Mouse (Mus musculus): ENCODE results near the gene Man1a. TPM values are rescaled to one million over a fixed set of nuclear protein-coding genes. Genes with fewer than 3 reads are reported as not detected.

Man1a gene
- total and polyA plus RNA-seq, 2 experiments from 2014 or later: 3.3 to 17.6 TPM

DNA sequence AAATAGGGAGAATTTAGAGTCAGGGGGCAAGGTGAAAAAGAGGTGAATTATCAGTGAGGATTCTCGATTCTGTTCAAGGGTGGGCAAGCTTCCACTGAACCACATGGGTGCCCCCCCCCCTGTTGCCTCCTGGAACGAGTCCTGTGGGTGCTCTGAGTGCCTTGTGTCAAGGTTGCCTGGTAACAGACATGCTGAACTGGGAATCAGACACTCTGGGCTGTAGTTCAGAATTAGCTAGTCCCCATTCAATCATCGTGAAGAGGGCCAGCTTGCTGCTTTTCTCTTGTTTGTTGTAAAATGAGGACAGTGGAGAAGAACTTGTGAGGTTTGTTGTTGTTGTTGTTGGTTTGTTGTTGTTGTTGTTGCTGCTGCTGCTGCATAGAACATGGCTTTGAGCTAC is 92.3 kb downstream of the Man1a start:
- Histone ChIP-seq H3K27ac (ENCODE audit: low read depth) (no peak overlapping the region), H3K27me3 (ENCODE audit: control insufficient read depth, insufficient read depth, low read length) (no peaks in the 10 kb centered on the region), H3K4me2 (ENCODE audit: low read depth, low read length) (no peak overlapping the region), H3K9ac (replicated peaks; ENCODE audit: low read depth, low read length) (no peak overlapping the region), H3K36me3 (replicated peaks; ENCODE audit: control insufficient read depth, insufficient read depth, low read length) (no peaks in the 10 kb centered on the region), H3K9me3 (replicated peaks; ENCODE audit: control insufficient read depth, low read length) (no peaks in the 10 kb centered on the region), H3K4me3 (ENCODE audit: low read depth, low read length) (no peak overlapping the region), H3K4me1 (ENCODE audit: control insufficient read depth, insufficient read depth) (no peaks in the 10 kb centered on the region)
- 42% methylated on average over 3 of the region's 3 CpGs for WGBS
- ATAC-seq (ENCODE audit: insufficient read depth, low read depth) (no peak), DNase-seq (ENCODE audit: low spot score) (no peak)
- TF ChIP-seq CTCF (IDR thresholded peaks at IDR 0.05; ENCODE audit: low read depth): no peak
- no peak for TF ChIP-seq EP300 (IDR thresholded peaks at IDR 0.05; ENCODE audit: low read depth)

DNA sequence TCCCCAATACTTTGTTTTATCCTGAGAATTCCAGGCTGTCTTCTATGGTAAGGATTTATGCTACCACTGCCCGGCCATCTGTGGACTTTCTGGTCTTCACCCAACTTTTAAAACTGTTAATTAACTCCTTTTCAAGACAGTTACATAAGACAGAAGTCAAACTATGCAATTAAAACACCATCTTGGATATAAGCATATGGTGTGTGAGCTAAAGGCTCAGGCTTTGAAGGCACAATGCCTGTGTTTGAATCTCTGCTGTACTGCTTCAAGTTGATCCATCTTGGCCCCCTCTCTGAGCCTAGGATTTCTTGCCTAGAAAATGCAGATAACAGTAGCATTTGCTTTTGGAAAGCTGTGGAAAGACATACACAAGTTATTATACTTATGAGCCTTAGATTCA is 97.8 kb downstream of the Man1a start:
- Histone ChIP-seq H3K27ac (ENCODE audit: low read depth) (no peak overlapping the region), H3K4me3 (ENCODE audit: low read depth, low read length) (no peak overlapping the region), H3K4me2 (ENCODE audit: low read depth, low read length) (no peak overlapping the region), H3K36me3 (replicated peaks; ENCODE audit: control insufficient read depth, insufficient read depth, low read length) (no peaks in the 10 kb centered on the region), H3K4me1 (ENCODE audit: control insufficient read depth, insufficient read depth) (no peaks in the 10 kb centered on the region), H3K27me3 (ENCODE audit: control insufficient read depth, insufficient read depth, low read length) (no peaks in the 10 kb centered on the region), H3K9ac (replicated peaks; ENCODE audit: low read depth, low read length) (no peak overlapping the region), H3K9me3 (replicated peaks; ENCODE audit: control insufficient read depth, low read length) (no peaks in the 10 kb centered on the region)
- DNase-seq (ENCODE audit: low spot score) (no peak), ATAC-seq (ENCODE audit: insufficient read depth, low read depth) (no peak)
- 81% methylated on average over 1 of the region's 1 CpGs for WGBS
- no peak for TF ChIP-seq EP300 (IDR thresholded peaks at IDR 0.05; ENCODE audit: low read depth)
- TF ChIP-seq CTCF (IDR thresholded peaks at IDR 0.05; ENCODE audit: low read depth): no peak

DNA sequence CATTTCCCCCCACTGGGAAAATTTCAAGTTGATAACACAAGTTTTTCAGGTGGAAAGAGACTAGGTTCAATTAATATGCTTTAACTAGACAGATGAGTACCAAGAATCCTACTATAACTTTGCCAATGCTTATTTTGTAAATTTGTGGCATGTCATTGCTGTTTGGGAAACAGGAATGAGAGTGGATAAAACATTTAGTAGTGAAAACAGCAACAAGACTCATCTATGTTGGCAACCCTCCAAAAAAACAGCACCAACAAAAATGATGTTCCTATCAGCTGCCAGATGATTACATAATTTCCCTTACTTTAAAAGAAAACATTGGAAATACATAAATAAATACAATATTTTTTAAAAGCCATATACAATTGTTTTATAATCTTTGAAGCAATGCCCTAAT is 102.2 kb downstream of the Man1a start:
- Histone ChIP-seq H3K9ac (replicated peaks; ENCODE audit: low read depth, low read length) (no peak overlapping the region), H3K4me3 (ENCODE audit: low read depth, low read length) (no peak overlapping the region), H3K4me2 (ENCODE audit: low read depth, low read length) (no peak overlapping the region), H3K36me3 (replicated peaks; ENCODE audit: control insufficient read depth, insufficient read depth, low read length) (no peaks in the 10 kb centered on the region), H3K9me3 (replicated peaks; ENCODE audit: control insufficient read depth, low read length) (no peaks in the 10 kb centered on the region), H3K4me1 (ENCODE audit: control insufficient read depth, insufficient read depth) (no peaks in the 10 kb centered on the region), H3K27ac (ENCODE audit: low read depth) (no peak overlapping the region), H3K27me3 (ENCODE audit: control insufficient read depth, insufficient read depth, low read length) (no peaks in the 10 kb centered on the region)
- DNase-seq (ENCODE audit: low spot score): no peak
- ATAC-seq (ENCODE audit: insufficient read depth, low read depth): no peak
- no peak for TF ChIP-seq CTCF (IDR thresholded peaks at IDR 0.05; ENCODE audit: low read depth)
- TF ChIP-seq EP300 (IDR thresholded peaks at IDR 0.05; ENCODE audit: low read depth): no peak

DNA sequence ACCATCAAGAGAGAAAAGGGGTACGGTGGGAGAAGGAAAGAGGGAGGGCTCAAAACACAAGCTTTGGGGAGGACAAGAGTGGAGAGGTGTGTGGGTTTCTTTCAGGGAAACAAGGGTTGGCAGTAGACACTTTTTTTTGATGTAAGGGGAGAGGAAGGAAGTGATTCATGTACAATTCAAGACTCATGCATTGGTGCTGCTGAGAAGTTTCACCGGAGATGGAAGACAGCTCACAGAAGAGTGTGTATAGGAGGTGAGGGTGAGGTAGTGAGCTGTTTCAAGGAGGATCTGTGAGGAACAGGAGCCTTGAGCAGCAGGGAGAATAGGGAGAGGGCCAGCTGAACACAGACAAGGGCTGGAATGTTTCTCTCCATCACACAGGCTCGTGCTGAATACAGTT is 116.7 kb downstream of the Man1a start:
- ATAC-seq (ENCODE audit: insufficient read depth, low read depth): no peak
- Histone ChIP-seq H3K4me3 (ENCODE audit: low read depth, low read length) (no peak overlapping the region), H3K4me1 (ENCODE audit: control insufficient read depth, insufficient read depth) (no peaks in the 10 kb centered on the region), H3K9me3 (replicated peaks; ENCODE audit: control insufficient read depth, low read length) (no peaks in the 10 kb centered on the region), H3K36me3 (replicated peaks; ENCODE audit: control insufficient read depth, insufficient read depth, low read length) (no peaks in the 10 kb centered on the region), H3K4me2 (ENCODE audit: low read depth, low read length) (no peak overlapping the region), H3K27ac (ENCODE audit: low read depth) (no peak overlapping the region), H3K27me3 (ENCODE audit: control insufficient read depth, insufficient read depth, low read length) (no peaks in the 10 kb centered on the region), H3K9ac (replicated peaks; ENCODE audit: low read depth, low read length) (no peak overlapping the region)
- 60% methylated on average over 3 of the region's 3 CpGs for WGBS
- DNase-seq (ENCODE audit: low spot score): no peak
- TF ChIP-seq CTCF (IDR thresholded peaks at IDR 0.05; ENCODE audit: low read depth): no peak
- TF ChIP-seq EP300 (IDR thresholded peaks at IDR 0.05; ENCODE audit: low read depth): no peak

DNA sequence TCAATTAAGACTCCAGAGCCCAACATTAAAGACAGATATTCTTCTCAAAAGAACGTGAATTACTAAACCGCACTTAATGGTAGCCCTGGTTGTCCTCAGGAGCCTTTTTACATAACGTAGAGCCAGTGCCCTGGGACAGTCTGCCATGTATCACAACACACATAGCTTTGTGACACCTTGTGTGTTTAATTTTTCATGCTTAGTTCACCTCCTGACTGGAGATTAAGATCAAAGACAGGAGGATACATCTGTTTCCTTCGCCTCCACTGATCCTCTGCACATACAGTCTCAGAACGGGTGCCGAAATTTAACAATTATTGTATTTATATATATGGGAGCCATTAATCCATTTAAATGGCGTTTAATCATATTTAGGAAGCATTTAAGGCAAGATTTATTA is 134.8 kb downstream of the Man1a start:
- 73% methylated on average over 7 of the region's 7 CpGs for WGBS
- Histone ChIP-seq H3K27me3 (ENCODE audit: control insufficient read depth, insufficient read depth, low read length) (no peaks in the 10 kb centered on the region), H3K9me3 (replicated peaks; ENCODE audit: control insufficient read depth, low read length) (no peaks in the 10 kb centered on the region), H3K4me3 (ENCODE audit: low read depth, low read length) (no peak overlapping the region), H3K36me3 (replicated peaks; ENCODE audit: control insufficient read depth, insufficient read depth, low read length) (no peaks in the 10 kb centered on the region), H3K4me2 (ENCODE audit: low read depth, low read length) (no peak overlapping the region), H3K4me1 (ENCODE audit: control insufficient read depth, insufficient read depth) (no peaks in the 10 kb centered on the region), H3K27ac (ENCODE audit: low read depth) (no peak overlapping the region), H3K9ac (replicated peaks; ENCODE audit: low read depth, low read length) (no peak overlapping the region)
- ATAC-seq (ENCODE audit: insufficient read depth, low read depth) (no peak), DNase-seq (ENCODE audit: low spot score) (no peak)
- TF ChIP-seq EP300 (IDR thresholded peaks at IDR 0.05; ENCODE audit: low read depth): no peak
- TF ChIP-seq CTCF (IDR thresholded peaks at IDR 0.05; ENCODE audit: low read depth): no peak

DNA sequence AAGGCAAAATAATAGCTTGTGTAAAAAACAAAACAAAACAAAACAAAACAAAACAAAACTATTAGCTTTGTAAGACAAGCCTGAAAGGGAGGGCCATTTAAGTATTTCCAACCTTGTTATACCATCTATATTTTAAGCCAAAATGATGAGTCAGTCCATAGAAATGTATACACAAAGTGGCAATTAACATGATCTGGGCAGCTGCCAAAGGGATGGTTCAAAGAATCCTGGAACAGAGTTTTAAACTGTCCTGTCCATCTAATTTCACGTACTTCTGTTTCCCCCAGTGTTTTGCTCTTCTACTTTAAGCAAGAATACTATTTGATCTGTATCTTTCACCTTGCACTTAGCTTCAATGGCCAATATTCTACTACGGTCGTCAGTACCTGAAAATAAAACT is 138.2 kb downstream of the Man1a start:
- Histone ChIP-seq H3K4me3 (ENCODE audit: low read depth, low read length) (no peak overlapping the region), H3K36me3 (replicated peaks; ENCODE audit: control insufficient read depth, insufficient read depth, low read length) (peaks cover 5% of the 10 kb centered on the region; the same call in 1 of the 2 replicates), H3K4me2 (ENCODE audit: low read depth, low read length) (no peak overlapping the region), H3K9ac (replicated peaks; ENCODE audit: low read depth, low read length) (no peak overlapping the region), H3K27ac (ENCODE audit: low read depth) (no peak overlapping the region), H3K4me1 (ENCODE audit: control insufficient read depth, insufficient read depth) (no peaks in the 10 kb centered on the region), H3K27me3 (ENCODE audit: control insufficient read depth, insufficient read depth, low read length) (no peaks in the 10 kb centered on the region), H3K9me3 (replicated peaks; ENCODE audit: control insufficient read depth, low read length) (no peaks in the 10 kb centered on the region)
- ATAC-seq (ENCODE audit: insufficient read depth, low read depth): no peak
- DNase-seq (ENCODE audit: low spot score): no peak
- WGBS: 63% methylated on average over 3 of the region's 3 CpGs
- TF ChIP-seq EP300 (IDR thresholded peaks at IDR 0.05; ENCODE audit: low read depth) (no peak), CTCF (IDR thresholded peaks at IDR 0.05; ENCODE audit: low read depth) (no peak)

Data from heart, postnatal 0 days (tissue).